Mouse (Mus musculus): ENCODE measurements around the gene Otof. TPM values are rescaled to one million over a fixed set of nuclear protein-coding genes. Genes with fewer than 3 reads are reported as not detected.

Otof gene
- total RNA-seq (2023), result under 1 TPM; 0.42 to 0.55 TPM

GRCm38 (mm10) chr5:30461821-30462220 is at the start of gene Otof:
TSS of gene Otof (minus strand) at chr5:30461932.

GRCm38 (mm10) chr5:30465861-30466260 is 4.1 kb upstream of the Otof start, which contains the start of gene 1700001C02Rik:
TSS of gene 1700001C02Rik (plus strand) at chr5:30466047.

Other genes starting within 250 kb of the Otof start
- 10 to 100 TPM; 10.3 to 15.9 TPM for gene Selenoi, start 229.4 kb downstream of the Otof start, total RNA-seq (2023)
- gene Drc1, start 180.5 kb downstream of the Otof start, total RNA-seq (2023), result not detected
- not detected for gene 1700001C02Rik, start 4.1 kb upstream of the Otof start, total RNA-seq (2023)
- not detected for gene Cib4, start 83.9 kb upstream of the Otof start, total RNA-seq (2023)
- not detected for gene Kcnk3, start 126.2 kb upstream of the Otof start, total RNA-seq (2023)
- gene Slc35f6, start 186.0 kb upstream of the Otof start, total RNA-seq (2023), result 10 to 100 TPM; 35.6 to 42.5 TPM
- 100 to 1,000 TPM; 137 to 138 TPM for gene Cenpa, start 204.8 kb upstream of the Otof start, total RNA-seq (2023)
- not detected for gene Dpysl5, start 249.6 kb upstream of the Otof start, total RNA-seq (2023)